Mouse (Mus musculus) testis, postnatal 10 days (tissue): ENCODE results near the gene AC129217.1.

Source experiments
- DNase-seq: peaks from one replicate; pipeline ENCODE4 v3.0.0; 2021; ENCODE audit warnings: low spot score

Gene AC129217.1

DNA sequence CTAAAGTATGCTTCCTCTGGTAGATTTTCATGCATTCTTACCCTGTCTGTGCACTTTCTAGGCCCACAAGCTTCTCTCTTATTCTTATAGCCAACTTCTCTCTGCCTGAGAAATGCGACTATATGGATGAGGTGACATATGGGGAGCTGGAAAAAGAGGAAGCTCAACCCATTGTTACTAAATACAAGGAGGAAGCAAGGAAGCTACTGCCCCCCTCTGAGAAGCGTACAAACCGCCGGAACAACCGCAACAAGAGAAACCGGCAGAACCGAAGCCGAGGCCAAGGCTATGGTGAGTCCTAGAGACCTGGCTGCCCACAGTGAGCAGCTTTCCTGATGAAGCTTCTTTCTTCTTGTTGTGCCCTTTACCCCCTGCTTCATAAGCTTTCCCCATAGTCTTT lies at the start of gene AC129217.1:
Gene AC129217.1, plus strand, starts transcription at position 114 of the 400 bp plus-strand sequence.
- DNase-seq, result no peak

DNA sequence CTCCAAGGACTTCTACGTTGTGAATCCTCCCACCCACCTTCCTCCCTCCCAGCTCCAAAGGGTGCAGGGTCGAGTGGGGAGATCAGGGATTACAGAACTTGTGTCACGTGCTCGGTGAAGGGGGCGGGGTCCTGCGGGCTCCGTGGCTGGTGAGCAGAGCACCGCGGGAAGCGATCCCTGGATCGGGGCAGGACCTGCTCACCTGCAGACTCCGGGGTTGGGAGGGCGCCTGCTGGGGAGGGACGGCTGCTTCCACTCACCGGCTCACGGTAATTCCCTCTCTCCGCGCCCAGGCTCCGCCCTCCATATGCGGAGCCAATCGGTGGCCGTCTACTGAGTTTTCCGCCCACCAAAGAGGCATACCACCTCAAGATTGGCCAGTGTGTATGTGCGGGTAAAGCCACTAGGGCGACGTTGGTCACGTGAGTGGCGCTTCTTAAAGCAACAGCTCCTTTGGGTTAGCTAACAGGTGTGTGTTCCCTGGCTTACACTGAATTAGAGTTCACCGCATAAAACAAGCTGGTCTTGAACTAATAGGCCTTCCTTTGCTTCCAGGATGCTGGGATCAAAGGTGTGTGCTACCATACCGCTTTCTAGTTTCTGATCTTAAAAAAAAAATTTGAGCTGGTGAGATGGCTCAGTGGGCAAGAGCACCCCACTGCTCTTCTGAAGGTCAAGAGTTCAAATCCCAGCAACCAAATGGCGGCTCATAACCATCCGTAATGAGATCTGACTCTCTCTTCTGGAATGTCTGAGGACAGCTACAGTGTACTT lies 43.4 kb upstream of the AC129217.1 start, which contains the start of gene Taf6l:
Gene Taf6l, minus strand, starts transcription at position 410 of the 774 bp plus-strand sequence.
- DNase-seq, result peak; percentile 87

DNA sequence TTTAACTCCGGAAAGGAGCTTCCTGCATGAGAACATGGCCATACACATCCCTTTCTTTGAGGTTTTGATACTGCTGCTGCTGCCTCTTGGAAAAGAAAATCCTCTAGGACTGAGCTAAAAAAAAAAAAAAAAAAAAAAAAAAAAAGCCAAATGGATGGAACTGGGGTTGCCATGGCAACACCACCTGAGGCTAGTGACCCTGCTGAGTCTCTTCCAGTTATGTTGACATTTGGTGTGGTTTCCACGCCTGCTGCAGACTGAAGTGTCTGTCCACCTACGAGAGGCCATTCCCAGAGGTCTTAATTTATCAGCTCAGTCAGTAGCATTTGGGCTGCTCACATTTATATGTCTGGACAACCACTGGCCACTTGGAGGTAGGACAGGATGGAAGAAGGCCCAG lies 41.1 kb upstream of the AC129217.1 start:
- no peak for DNase-seq

DNA sequence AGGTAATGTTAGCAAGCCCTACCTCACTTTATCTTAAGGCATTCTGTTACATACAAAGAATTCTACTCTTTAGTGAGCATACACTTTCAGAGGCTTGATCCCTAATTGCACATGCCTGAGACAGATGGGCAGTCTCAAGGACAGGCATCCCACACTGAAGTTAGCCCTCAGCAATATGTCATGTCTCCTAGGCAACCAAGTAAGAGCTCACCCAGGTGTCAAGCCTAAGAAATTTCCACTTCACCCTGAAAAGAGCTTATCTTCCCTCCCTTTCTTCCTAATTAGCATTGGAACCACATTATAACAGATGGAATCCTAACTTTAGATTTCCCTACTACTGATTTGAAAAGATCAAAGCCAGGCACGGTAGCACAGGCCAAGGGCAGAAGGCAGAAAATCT lies 40.4 kb upstream of the AC129217.1 start:
- DNase-seq, result no peak

DNA sequence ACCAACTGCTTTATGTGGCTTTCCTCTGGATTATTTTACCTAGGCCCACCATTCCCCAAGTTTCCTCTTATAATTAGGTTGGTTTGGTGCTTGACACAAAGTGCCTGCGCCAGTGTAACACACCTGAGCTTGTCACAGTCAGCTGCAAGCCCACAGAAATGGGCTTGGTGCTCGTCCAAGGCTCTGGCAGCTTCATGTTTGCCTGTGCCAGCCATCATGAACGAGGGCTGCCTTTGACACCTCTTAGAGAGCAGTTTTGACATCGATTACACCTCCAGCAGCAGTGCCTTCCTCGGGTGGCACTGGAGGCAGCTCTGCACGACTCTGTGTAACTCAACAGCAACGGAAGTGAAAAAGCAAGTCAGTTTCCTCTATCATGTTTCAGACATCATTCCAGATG lies 39.4 kb upstream of the AC129217.1 start:
- no peak for DNase-seq

DNA sequence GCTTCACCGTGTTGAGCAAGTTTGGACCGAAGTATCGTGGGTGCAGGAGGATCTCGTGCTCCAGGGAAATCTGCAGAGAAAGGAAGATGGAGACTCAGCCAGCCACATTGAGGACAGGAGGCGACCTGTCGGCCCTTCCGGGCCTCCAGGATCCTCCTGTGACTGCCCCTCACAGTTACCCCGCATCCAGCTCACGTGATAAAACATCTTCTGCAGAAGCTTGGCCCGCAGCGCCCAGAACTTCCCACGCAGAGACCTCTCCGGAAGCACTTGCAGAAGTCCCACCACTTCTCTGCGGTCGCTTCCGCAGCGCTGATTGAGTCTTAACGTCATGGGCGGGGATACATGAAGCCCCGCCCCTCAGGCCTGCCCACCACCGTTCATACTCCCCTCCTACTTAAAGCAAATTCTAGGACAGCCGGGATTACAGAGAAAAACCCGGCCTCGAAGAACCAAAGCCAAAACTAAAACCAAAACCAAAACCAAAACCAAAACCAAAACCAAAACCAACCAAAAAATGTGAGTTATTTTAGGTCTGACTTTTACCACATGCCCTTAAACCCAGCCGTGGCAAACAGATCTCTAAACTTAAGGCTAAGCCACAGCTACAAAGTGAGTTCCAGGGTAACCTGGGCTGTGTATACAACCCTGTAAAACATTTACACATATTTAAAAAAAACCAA lies 31.2 kb upstream of the AC129217.1 start, which contains the start of gene Polr2g:
Gene Polr2g, minus strand, starts transcription at position 314 of the 683 bp plus-strand sequence.
- peak; percentile 92 for DNase-seq

DNA sequence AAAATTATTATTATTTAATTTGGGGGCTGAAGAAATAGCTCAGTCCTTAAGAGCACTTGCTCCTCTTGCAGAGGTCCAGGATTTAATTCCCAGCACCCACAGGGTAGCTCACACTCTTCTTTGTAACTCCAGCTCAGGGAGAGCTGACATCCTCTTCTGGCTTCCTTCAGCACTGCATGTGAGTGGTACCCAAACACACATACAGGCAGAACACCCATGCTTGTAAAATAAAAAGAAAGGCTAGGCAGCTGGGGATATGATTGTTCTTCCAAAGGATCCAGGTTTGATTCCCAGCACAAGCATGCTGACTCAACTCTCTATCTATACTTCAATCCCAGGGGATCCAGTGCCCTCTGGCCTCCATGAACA lies 30.6 kb upstream of the AC129217.1 start:
- no peak for DNase-seq

DNA sequence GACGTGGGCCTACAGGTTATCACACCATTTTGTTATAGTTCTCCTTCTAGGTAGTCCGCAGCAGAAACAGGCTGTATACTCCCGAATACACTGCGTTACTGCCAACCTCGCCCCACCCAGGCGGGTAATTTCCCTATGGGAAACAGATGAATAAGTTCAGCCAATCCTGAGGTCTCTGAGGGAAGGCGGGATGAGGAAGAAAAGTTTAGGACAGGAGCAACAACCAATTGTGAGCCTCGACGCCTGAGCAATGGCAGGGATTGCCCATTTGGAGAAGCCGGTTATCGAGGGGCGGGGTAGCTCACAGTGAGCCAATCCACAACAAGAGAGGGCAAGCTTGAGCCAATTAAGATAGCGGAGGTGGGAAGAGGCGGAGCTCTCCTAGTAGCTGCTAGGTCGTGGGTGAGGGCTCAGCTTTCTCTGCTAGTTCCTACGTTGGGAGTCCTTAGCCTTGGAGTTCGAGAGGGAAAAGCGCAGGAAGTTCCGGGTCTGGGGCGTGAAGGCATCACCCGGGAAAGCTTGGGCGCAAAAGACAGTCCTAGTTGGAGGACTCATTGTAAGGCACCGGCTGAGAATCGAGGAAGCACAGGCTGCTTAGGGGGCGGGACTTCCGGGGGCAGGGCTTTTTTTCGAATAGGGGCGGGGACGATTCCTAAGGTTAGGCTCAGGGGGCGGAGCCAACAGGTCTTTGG lies 27.3 kb upstream of the AC129217.1 start, which contains the start of gene Zbtb3:
Gene Zbtb3, plus strand, starts transcription at position 426 of the 692 bp plus-strand sequence.
- peak; percentile 92 for DNase-seq

DNA sequence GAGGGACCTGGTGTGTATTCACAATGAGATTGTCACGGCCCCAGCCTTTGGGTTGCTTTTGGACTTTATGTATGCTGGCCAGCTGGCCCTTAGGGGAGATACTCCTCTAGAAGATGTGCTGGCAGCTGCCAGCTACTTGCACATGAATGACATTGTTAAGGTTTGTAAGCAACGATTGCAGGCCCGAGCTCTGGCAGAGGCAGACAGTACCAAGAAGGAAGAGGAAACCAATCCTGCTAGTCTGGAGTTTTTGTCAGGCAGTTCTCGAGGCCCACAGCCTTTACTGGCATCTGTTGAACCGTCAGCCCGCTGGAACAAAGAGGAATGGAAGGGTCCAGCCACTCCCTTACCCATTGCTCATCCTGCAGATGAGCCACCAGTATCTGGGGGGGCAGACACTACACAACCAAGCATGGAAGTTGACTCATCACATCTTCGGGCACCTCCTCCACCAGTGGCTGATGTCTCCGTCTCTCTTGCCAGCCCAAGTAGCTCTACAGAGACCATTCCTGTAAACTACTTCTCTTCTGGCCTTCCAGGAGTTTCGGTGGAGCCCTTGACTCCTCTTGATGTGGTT lies 26.3 kb upstream of the AC129217.1 start:
- no peak for DNase-seq

DNA sequence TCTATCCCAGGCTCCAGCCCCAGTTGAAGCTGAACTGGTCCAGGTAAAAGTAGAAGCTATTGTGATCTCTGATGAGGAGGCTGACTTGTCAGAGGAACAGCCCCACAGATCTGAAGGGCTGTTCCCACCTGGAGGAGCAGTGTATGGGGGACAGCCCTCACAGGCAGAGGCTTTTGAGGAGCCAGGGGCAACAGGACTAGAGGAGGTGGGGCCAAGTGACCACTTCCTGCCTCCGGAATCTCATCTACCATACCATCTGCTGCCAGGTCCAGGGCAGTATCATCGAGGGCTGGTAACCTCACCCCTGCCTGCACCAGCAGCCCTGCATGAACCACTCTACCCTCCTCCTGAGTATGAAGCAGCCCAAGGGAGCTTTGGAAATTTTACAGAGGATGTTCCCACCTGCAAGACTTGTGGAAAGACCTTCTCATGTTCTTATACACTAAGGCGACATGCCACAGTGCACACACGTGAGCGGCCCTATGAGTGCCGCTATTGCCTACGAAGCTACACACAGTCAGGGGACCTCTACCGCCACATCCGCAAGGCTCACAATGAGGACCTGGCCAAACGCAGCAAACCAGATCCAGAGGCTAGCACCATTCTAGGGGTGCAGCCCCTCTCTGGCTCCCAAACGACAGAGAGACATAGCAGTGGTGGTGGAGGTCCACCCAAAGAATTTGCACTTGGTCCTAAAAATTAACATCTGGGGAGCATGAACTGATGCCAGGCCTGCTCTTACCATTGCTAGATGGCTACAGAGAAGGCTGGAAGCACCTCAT lies 25.5 kb upstream of the AC129217.1 start:
- no peak for DNase-seq

DNA sequence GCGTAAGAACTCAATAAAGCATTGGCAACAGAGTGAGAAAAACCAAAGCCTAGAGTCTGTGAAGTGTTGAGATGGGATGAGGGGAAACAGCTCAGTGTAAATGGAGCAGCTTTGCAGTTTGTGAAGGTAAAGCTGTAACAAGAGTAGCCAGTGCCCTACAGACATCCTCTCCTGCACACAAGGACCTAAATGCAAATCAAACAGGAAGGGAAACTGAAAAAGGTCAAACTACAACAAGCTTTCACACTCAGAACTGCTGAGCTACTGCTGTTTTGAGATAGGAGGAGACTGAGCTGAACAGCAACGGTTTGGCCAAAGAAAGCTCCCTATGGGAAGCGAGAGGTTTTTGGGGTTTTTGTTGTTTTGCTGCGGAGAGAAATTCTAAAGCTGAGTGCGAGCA lies 22.8 kb upstream of the AC129217.1 start:
- no peak for DNase-seq

DNA sequence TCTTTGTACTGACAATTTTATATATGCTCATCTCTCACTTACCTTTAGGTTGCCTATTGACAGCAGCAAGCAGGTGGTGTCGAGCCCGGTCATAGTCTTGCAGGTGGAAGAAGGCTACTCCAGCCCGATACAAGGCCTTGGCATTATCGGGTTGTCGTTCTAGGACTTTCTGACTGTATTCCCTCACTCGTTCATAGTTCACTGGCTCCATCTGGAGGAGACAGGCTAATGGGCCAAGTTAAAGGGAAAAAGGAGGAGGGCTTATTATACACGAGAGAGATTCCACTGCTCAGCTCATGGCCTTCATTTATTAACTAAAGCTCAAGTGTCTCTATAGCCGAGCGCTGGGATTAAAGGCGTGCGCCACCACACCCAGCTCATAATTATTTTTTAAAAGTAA lies 13.8 kb upstream of the AC129217.1 start:
- DNase-seq, result no peak

DNA sequence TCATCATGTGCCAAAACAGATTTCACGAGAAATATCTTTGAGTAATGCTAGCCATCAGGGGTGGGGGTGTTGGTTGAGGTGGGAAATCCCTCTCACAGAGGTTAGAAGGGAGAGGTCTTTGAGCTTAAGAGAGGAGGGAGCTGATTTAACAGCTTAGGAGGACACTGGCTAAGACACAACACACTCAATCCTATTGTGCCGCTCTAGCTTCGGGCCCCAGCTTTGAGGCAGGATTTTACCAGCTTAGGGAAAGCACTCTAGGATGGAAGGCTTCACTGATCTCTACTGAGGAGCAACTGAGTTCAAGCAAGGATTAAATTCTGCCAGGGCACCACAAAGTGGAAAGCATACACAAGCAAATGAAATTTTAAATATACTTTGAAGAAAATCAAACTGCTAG lies 12.6 kb upstream of the AC129217.1 start:
- no peak for DNase-seq

DNA sequence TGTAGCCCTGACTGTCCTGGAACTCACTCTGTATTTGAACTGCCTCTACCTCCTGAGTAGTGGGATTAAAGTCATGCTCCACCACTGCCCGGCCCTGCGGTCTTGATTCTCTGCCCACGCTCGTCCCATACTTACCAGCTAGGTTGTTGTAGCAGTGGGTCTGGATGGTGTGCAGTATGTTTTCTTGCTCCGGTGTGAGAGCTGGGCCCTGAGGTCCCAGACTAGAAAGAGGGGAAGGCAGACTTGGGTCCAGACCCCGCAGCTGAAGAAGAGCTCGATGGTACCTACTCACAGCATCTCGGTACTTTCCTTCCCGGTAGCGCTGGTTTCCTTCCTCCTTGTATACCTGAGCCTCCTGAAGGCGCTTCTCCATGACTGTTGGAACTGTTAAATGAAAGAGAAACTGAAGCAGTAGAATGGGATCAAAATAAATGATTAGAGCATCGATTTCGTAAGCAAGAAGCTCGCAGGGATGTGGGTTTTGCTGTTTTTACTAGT lies 11.2 kb upstream of the AC129217.1 start:
- DNase-seq, result no peak

DNA sequence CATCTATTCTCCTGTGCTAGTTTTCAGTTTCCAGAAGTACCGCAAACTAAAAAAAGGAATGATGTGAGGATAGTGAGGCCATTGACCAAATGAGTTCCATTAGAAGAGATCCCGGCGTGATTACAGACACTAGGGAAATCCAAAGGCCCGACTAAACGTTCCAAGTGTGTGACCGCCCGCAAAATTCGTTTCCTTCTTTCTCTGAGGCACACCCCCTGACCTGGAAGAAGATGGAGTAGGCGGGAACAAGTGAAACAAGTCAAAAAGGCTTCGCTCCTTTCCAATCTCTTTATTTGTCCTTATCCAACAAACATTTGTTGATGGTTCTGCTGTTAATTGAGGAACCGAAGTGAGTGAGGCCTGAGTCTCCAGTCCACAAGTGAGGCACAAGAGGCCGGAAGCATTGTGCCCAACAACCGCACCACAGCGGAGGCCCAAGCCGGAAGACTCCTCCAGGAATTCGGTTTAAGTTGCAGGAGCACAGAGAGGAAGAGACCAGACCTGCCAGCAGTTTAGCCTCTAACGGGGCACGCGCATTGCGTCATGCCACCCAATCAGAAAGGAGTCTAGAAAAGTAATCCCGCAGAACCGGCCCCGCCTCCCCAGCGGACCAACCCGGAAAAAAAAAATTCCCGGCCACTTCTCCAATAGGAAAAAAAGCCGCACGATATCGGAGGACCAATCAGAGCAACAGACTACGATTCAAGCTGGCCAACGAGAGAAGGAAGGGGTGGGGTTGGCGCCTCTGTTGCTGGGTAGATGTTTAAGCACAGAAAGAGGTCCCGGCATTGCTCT lies 10.6 kb upstream of the AC129217.1 start, which contains the start of gene Ttc9c:
Gene Ttc9c, minus strand, starts transcription at position 533 of the 795 bp plus-strand sequence.
- DNase-seq, result peak; percentile 96

DNA sequence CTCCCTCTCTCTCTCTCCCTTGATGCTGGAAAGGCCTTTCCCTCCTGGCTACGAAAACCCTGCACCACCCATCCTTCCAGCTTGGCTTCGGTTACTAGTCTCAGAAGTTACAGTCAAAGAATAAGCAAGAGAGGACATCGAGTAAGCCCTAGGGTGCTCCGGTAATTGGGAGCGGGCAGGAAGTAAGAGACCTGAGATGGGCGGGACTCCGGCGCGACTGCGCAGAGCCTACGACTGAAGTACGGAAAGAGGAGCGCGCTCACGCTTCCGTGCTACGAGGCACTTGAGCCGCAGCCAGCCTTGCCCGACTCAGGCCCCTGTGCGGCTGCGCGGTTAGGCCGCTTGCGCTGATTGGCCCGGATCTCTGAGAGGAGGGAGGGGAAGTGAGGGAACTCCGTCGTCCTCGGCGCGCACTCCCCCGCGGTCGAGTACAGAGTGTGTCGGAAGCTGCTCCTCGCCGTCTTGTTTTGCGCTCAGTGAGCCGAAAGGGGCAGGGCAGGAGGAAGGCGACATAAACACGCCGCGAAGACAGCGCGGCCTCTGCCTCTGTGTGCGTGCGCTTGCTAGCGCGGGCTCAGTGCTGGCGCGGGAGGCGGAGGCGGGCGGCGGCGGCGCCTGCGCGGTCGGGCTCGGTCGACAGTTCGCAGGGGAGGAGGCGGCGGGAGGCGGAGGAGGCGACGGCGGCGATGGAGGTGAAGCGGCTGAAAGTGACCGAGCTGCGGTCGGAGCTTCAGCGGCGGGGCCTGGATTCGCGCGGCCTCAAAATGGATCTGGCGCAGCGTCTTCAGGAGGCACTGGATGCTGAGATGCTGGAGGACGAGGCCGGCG lies 9.8 kb upstream of the AC129217.1 start, which contains the start of gene Hnrnpul2:
Gene Hnrnpul2, plus strand, starts transcription at position 415 of the 828 bp plus-strand sequence.
- DNase-seq, result peak; percentile 97

DNA sequence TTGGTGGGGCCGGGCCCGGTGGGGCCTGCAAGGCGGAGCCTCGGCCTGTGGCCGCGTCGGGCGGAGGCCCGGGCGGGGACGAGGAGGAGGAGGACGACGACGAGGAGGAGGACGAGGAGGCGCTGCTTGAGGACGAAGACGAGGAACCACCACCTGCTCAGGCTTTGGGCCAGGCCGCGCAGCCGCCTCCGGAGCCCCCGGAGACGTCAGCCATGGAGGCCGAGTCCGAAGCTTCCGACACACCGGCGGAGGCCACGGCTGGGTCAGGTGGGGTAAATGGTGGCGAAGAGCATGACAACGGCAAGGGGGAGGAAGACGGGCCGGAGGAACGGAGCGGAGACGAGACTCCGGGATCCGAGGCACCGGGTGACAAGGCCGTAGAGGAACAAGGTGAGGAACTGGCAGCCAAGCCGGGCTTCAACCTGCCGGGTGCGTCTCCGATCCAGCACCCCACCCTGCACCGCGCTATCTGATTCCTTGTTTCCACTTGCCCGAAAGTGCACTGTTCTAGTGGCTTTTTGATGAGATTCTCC lies 9.1 kb upstream of the AC129217.1 start:
- DNase-seq, result peak; percentile 66

DNA sequence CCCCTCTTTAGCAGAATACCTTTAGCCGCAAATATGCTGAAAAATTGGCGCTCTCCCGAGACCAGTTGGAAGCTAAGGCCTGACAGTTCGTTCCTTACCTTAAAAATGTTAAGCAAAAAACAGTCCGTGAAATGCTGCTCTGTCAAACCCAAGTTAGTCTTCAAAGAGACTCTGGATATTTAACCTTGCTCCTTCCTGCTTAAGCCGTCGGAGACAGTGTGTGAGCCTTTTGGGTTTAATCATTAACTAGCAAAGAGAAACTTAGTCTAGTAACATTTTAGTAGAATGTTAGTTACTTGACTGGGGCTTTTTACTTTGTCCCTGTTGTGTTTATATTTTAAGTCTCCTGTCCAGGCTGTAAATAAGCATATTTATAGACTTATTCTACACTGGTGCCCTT lies 8.4 kb upstream of the AC129217.1 start:
- DNase-seq, result no peak

DNA sequence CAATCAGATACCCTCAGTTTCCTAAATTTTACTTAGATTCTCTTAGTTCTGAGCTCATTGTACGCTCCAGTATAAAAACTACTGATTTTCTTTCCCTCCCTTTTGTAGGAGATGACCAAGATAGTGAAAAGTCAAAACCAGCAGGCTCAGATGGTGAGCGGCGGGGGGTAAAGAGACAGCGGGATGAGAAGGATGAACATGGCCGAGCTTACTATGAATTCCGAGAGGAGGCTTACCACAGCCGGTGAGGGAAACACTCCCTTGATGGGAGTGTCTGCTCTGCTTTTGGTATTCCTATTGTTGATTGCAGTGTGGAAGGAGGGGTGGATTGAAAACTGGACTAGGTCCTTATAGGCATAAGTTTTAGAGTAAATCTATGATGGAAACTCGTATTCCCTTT lies 6.9 kb upstream of the AC129217.1 start:
- DNase-seq, result no peak
